Mouse (Mus musculus): ENCODE measurements around the gene Dynlt1c.
A peak's percentile ranks its signal among the peaks of the same experiment; 100 is the strongest.
"Not testable (repeated sequence)": the region's sequence is repeated elsewhere in the genome, so short reads cannot be mapped to it uniquely, and the experiment has no call there.

Dynlt1c gene

GRCm38 (mm10) chr17:6655567-6656281 is 54.3 kb downstream of the Dynlt1c start, which contains the start of gene Dynlt1f:
Gene Dynlt1f, minus strand, starts transcription at chr17:6655900.
- DNase-seq (ENCODE audit: low read depth), result peak; percentile 79

DNA sequence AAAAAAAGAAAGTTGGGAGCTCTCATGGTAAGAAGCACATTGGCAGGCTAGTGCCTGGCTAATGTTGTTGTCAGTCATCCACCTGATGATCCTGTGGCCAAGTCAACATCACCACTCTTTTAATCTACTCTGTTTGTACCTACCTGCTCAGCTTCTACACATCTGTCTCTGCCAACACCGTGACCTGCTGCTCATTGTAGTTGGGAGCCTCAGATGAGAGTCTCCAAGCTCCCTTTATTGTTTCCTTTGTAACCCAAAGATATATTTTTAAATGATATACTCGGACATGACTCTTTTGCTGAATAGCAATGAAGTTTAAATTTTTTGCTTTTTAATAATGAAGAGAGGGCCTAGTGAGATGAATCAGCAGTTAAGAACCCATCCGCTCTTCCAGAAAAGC is 55.0 kb downstream of the Dynlt1c start:
- DNase-seq (ENCODE audit: low read depth), result not testable (repeated sequence)

GRCm38 (mm10) chr17:6658801-6659200 is 57.3 kb downstream of the Dynlt1c start, which contains the start of gene Sytl3:
Gene Sytl3, plus strand, starts transcription at chr17:6659093.
- not testable (repeated sequence) for DNase-seq (ENCODE audit: low read depth)

Data from induced T-regulatory cell, adult 2 months (primary cell).